Comparison of ENCODE assay signal across 21 mouse cellular contexts in genomic region chr5:86745715-86746114, GRCm38 (mm10). TPM values are rescaled to one million over a fixed set of nuclear protein-coding genes. Genes with fewer than 3 reads are reported as not detected.
"Had no signal": no experiment of that assay in that cellular context is flagged by ENCODE, and none has a peak within 500 bp of the region (broad histone marks: within the 10 kb centered on the region; RNA-seq: fewer than 3 reads in every experiment).

TSS of gene Tmprss11e (minus strand) at chr5:86745815.

- H3K27me3 ChIP-seq: neural tube, embryonic 13.5 days; neural tube, embryonic 15.5 days; stomach, embryonic 15.5 days had no signal

- DNase-seq: retina, postnatal 1 day; right cerebral cortex, adult 18-20 months; right cerebral cortex, postnatal 14 days; right cerebral cortex, postnatal 25 days; right cerebral cortex, postnatal 4 days; spleen, adult 18-20 months; thymus, adult 18-20 months; thymus, adult 2 months; thymus, postnatal 14 days; thymus, postnatal 25 days; thymus, postnatal 36 days; thymus, postnatal 4 days had no signal

RNA-seq across cellular contexts. Expression of gene Tmprss11e, which starts in this region (rescaled TPM):
- total RNA-seq: neutrophil, adult 5-6 weeks had no signal
- polyA plus RNA-seq: neural tube, embryonic 13.5 days; neural tube, embryonic 14.5 days; neural tube, embryonic 15.5 days; small intestine, adult 2 months; spleen, adult 2 months; stomach, embryonic 14.5 days; thymus, adult 2 months; thymus, postnatal 0 days had no signal
